Comparison of ENCODE assay signal across 9 mouse cellular contexts in the genomic region with DNA sequence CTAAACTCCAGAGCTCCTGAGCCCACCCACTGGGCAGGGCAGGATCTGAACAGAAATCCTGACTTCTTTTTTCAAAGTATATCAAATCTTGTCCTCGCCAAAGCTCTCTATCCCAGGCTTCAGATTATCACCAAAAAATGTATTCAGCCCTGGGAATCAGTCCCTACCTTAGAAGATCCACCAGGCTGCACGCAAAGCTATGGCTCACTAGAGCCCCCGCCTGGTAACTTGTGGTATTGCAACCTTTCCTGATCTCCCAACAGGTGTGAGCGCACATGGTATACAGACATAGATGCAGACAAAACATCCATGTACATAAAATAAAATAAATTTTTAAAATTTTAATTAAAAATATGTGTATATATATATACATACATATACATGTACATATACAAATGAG. TPM values are rescaled to one million over a fixed set of nuclear protein-coding genes. Genes with fewer than 3 reads are reported as not detected.
DNase-seq lines count a peak whose midpoint lies in the region; ATAC-seq and TF ChIP-seq lines count a peak whose summit lies in the region.
"Had no signal": no experiment of that assay in that cellular context is flagged by ENCODE, and none has a peak within 500 bp of the region (broad histone marks: within the 10 kb centered on the region; RNA-seq: fewer than 3 reads in every experiment).

No protein-coding gene starts in this region.

- peaks cover 30% of the 10 kb centered on the region for H3K27me3 ChIP-seq in liver, embryonic 12.5 days (replicated peaks)
- no peaks in the 10 kb centered on the region for H3K27me3 ChIP-seq in forebrain, embryonic 14.5 days (replicated peaks; ENCODE audit: control insufficient read depth, insufficient read depth, low read length)

- H3K4me3 ChIP-seq in liver, embryonic 12.5 days = no peak overlapping the region
- H3K4me3 ChIP-seq in bone marrow, adult 2 months (replicated peaks; ENCODE audit: control insufficient read depth, low read depth, low read length) = no peak overlapping the region
- H3K4me3 ChIP-seq in forebrain, embryonic 14.5 days (ENCODE audit: low read depth, low read length) = no peak overlapping the region

- no peak for ATAC-seq in liver, embryonic 12.5 days
- no peak for ATAC-seq in forebrain, embryonic 14.5 days

- DNase-seq in liver = peak; percentile 75
- peak; percentile 83 for DNase-seq in forebrain, embryonic 14.5 days (ENCODE audit: low spot score)
- DNase-seq in kidney, postnatal 10 days = peak; percentile 87
- peak; percentile 63 to 75 for DNase-seq in lung, adult 18-20 months
- peak; percentile 75 to 85 for DNase-seq in right cerebral cortex, postnatal 10 days (ENCODE audit: low spot score in 2 of 2)
- DNase-seq in urinary bladder, postnatal 14 days (ENCODE audit: low spot score) = peak; percentile 84

- no peak overlapping the region for H3K9ac ChIP-seq in liver, embryonic 12.5 days
- H3K9ac ChIP-seq in forebrain, embryonic 14.5 days (ENCODE audit: low read length) = no peak overlapping the region

- no peak overlapping the region for H3K27ac ChIP-seq in liver, embryonic 12.5 days
- no peak overlapping the region for H3K27ac ChIP-seq in bone marrow, adult 2 months (ENCODE audit: control insufficient read depth, insufficient read depth, low read depth, low read length, poor library complexity)
- no peak overlapping the region for H3K27ac ChIP-seq in forebrain, embryonic 14.5 days (ENCODE audit: low read depth, low read length)

- H3K9me3 ChIP-seq in liver, embryonic 12.5 days (replicated peaks) = no peaks in the 10 kb centered on the region
- H3K9me3 ChIP-seq in forebrain, embryonic 14.5 days (replicated peaks; ENCODE audit: control insufficient read depth, low read length) = no peaks in the 10 kb centered on the region

- no peak overlapping the region for H3K4me2 ChIP-seq in liver, embryonic 12.5 days
- H3K4me2 ChIP-seq in forebrain, embryonic 14.5 days (ENCODE audit: low read length) = no peak overlapping the region

- TF ChIP-seq CTCF in bone marrow, adult 2 months (IDR thresholded peaks at IDR 0.05; ENCODE audit: control insufficient read depth, insufficient read depth, low read length) = peak; percentile 79

- H3K36me3 ChIP-seq in liver, embryonic 12.5 days = no peaks in the 10 kb centered on the region
- H3K36me3 ChIP-seq in forebrain, embryonic 14.5 days (ENCODE audit: control insufficient read depth, insufficient read depth, low read length) = no peaks in the 10 kb centered on the region

- TF ChIP-seq POLR2A in bone marrow, adult 2 months (IDR thresholded peaks at IDR 0.05; ENCODE audit: borderline replicate concordance, control insufficient read depth, low read depth, low read length) = no peak

- 18% methylated on average over 4 of the region's 4 CpGs for WGBS in liver, embryonic 12.5 days (ENCODE audit: insufficient replicate concordance)
- WGBS in bone marrow, adult 2 months = 23% methylated on average over 4 of the region's 4 CpGs
- 15% methylated on average over 4 of the region's 4 CpGs for WGBS in forebrain, embryonic 14.5 days

- peaks cover 17% of the 10 kb centered on the region; the same call in 1 of the 2 replicates for H3K4me1 ChIP-seq in liver, embryonic 12.5 days
- H3K4me1 ChIP-seq in bone marrow, adult 2 months (ENCODE audit: control insufficient read depth, insufficient read depth, low read length) = peaks cover 4% of the 10 kb centered on the region
- peaks cover 10% of the 10 kb centered on the region for H3K4me1 ChIP-seq in forebrain, embryonic 14.5 days (ENCODE audit: control insufficient read depth, insufficient read depth, low read length)

RNA-seq across cellular contexts. Expression of a gene that starts 5.9 kb away (rescaled TPM):
- polyA plus RNA-seq in liver, embryonic 12.5 days (2016; fragmentation: Nextera tagmentation; extraction: Ambion mirVana) = 3.5 and 3.9 TPM in 2 replicates
- 5.2 TPM in 1 of 2 replicates, not detected in the other for polyA plus RNA-seq in bone marrow, adult 2 months (2011; ENCODE audit: insufficient read depth, insufficient read length, low replicate concordance, missing spikeins)
- polyA plus RNA-seq in forebrain, embryonic 14.5 days (2014; fragmentation: Nextera tagmentation; extraction: Ambion mirVana) = 53.2 and 57.5 TPM in 2 replicates

RNA-seq across cellular contexts. Expression of a gene that starts 35.5 kb away (rescaled TPM):
- polyA plus RNA-seq in liver, embryonic 12.5 days (2016; fragmentation: Nextera tagmentation; extraction: Ambion mirVana) = not detected in 2 replicates
- not detected in 2 replicates for polyA plus RNA-seq in bone marrow, adult 2 months (2011; ENCODE audit: insufficient read depth, insufficient read length, low replicate concordance, missing spikeins)
- polyA plus RNA-seq in forebrain, embryonic 14.5 days (2014; fragmentation: Nextera tagmentation; extraction: Ambion mirVana) = not detected in 2 replicates
- polyA plus RNA-seq: heart, embryonic 14.5 days had no signal
